8 mouse cellular contexts compared by ENCODE assay signal in genomic region chr3:100162315-100163105, GRCm38 (mm10). TPM values are rescaled to one million over a fixed set of nuclear protein-coding genes. Genes with fewer than 3 reads are reported as not detected.
A peak's percentile ranks its signal among the peaks of the same experiment; 100 is the strongest.
DNase-seq lines count a peak whose midpoint lies in the region; ATAC-seq lines count a peak whose summit lies in the region.

Gene Gdap2, plus strand, starts transcription at chr3:100162381.
Gene Wdr3, minus strand, starts transcription at chr3:100162407.

- peaks cover 33% of the 10 kb centered on the region for H3K36me3 ChIP-seq in heart, embryonic 14.5 days (ENCODE audit: control insufficient read depth, insufficient read depth, low read length)
- peaks cover 26% of the 10 kb centered on the region for H3K36me3 ChIP-seq in liver, embryonic 13.5 days
- H3K36me3 ChIP-seq in stomach, embryonic 16.5 days (ENCODE audit: control insufficient read depth, insufficient read depth, low read length), result peaks cover 9% of the 10 kb centered on the region; the same call in 1 of the 2 replicates

- peak within 1 kb of the TSS; percentile 84 for H3K9ac ChIP-seq in heart, embryonic 14.5 days (ENCODE audit: low read length)
- peak within 1 kb of the TSS; percentile 91 for H3K9ac ChIP-seq in liver, embryonic 13.5 days
- peak within 1 kb of the TSS; percentile 90 for H3K9ac ChIP-seq in stomach, embryonic 16.5 days (ENCODE audit: low read length)

- H3K4me3 ChIP-seq in heart, embryonic 14.5 days (ENCODE audit: control insufficient read depth in 1 of 2, insufficient read depth in 1 of 2, low read depth in 1 of 2, low read length in 2 of 2), result peak within 1 kb of the TSS; percentile 84 to 90
- H3K4me3 ChIP-seq in liver, embryonic 13.5 days (replicated peaks), result peak within 1 kb of the TSS; percentile 88
- H3K4me3 ChIP-seq in stomach, embryonic 16.5 days (replicated peaks; ENCODE audit: low read length), result peak within 1 kb of the TSS; percentile 88

- DNase-seq in c-Kit-negative CD71-positive TER-119-positive erythroid progenitor cells, embryonic 14.5 days (ENCODE audit: low read depth, low spot score), result peak; percentile 88
- DNase-seq in fibroblast of lung, adult 2 months (ENCODE audit: low read depth), result peak; percentile 77
- DNase-seq in kidney, postnatal 14 days, result peak; percentile 95
- DNase-seq in liver, embryonic 13.5 days, result peak; percentile 89
- DNase-seq in neural tube, embryonic 10.5 days (ENCODE audit: extremely low spot score, low spot score), result peak; percentile 94

- no peaks in the 10 kb centered on the region for H3K9me3 ChIP-seq in heart, embryonic 14.5 days (ENCODE audit: control insufficient read depth, low read length)
- no peaks in the 10 kb centered on the region for H3K9me3 ChIP-seq in liver, embryonic 13.5 days (replicated peaks)
- H3K9me3 ChIP-seq in stomach, embryonic 16.5 days (replicated peaks; ENCODE audit: control insufficient read depth, low read length), result no peaks in the 10 kb centered on the region

- H3K27ac ChIP-seq in heart, embryonic 14.5 days (replicated peaks in 1 of 2; ENCODE audit: control insufficient read depth in 1 of 2, insufficient read depth in 1 of 2, low read depth in 2 of 2, low read length in 2 of 2), result peak within 1 kb of the TSS; percentile 84 to 88
- peak within 1 kb of the TSS; percentile 95 for H3K27ac ChIP-seq in liver, embryonic 13.5 days
- peak within 1 kb of the TSS; percentile 90 for H3K27ac ChIP-seq in stomach, embryonic 16.5 days (ENCODE audit: low read length)

- peak within 1 kb of the TSS; percentile 88 for H3K4me2 ChIP-seq in heart, embryonic 14.5 days (ENCODE audit: low read length)
- H3K4me2 ChIP-seq in liver, embryonic 13.5 days, result peak within 1 kb of the TSS; percentile 86
- peak within 1 kb of the TSS; percentile 79 for H3K4me2 ChIP-seq in stomach, embryonic 16.5 days (ENCODE audit: low read depth, low read length)

- whole genome bisulfite sequencing in heart, embryonic 14.5 days, result under 1% methylated on average over 54 of the region's 55 CpGs
- 2% methylated on average over 54 of the region's 55 CpGs for WGBS in liver, embryonic 13.5 days (ENCODE audit: insufficient replicate concordance)
- WGBS in stomach, embryonic 16.5 days, result under 1% methylated on average over 55 of the region's 55 CpGs

- H3K4me1 ChIP-seq in heart, embryonic 14.5 days (ENCODE audit: control insufficient read depth in 2 of 2, insufficient read depth in 2 of 2, low read length in 2 of 2), result peaks cover 2 to 8% of the 10 kb centered on the region in 2 experiments; a peak in 1 of 4 replicates
- peaks cover 49% of the 10 kb centered on the region for H3K4me1 ChIP-seq in liver, embryonic 13.5 days (replicated peaks)
- H3K4me1 ChIP-seq in stomach, embryonic 16.5 days (ENCODE audit: control insufficient read depth, insufficient read depth, low read length), result peaks cover 10% of the 10 kb centered on the region

- no peaks in the 10 kb centered on the region for H3K27me3 ChIP-seq in heart, embryonic 14.5 days (ENCODE audit: control insufficient read depth, insufficient read depth, low read length)
- H3K27me3 ChIP-seq in liver, embryonic 13.5 days, result no peaks in the 10 kb centered on the region
- no peaks in the 10 kb centered on the region for H3K27me3 ChIP-seq in stomach, embryonic 16.5 days (ENCODE audit: control insufficient read depth, insufficient read depth, low read length)

- peak; percentile 98 for ATAC-seq in CD4-positive, CD25-positive, alpha-beta regulatory T cell, adult 4 months
- ATAC-seq in heart, embryonic 14.5 days (ENCODE audit: insufficient number of reproducible peaks, insufficient read depth, low FRiP score, low read depth), result peak; percentile 95
- peak; percentile 98 for ATAC-seq in liver, embryonic 13.5 days (ENCODE audit: low read depth)
- peak; percentile 96 for ATAC-seq in stomach, embryonic 16.5 days (ENCODE audit: insufficient read depth, low FRiP score)

RNA-seq across cellular contexts. Expression of gene Gdap2, which starts in this region (rescaled TPM):
- 10 to 100 TPM; 26.9 to 30.4 TPM for polyA plus RNA-seq in CD4-positive, CD25-positive, alpha-beta regulatory T cell, adult 4 months (2017; shearing (Covaris generic))
- polyA plus RNA-seq in heart, embryonic 14.5 days (2014; fragmentation: Nextera tagmentation; extraction: Ambion mirVana), result 19.1 and 19.5 TPM in 2 replicates
- polyA plus RNA-seq in liver, embryonic 13.5 days (2015; fragmentation: Nextera tagmentation; extraction: Ambion mirVana), result 18.5 and 21.1 TPM in 2 replicates
- polyA plus RNA-seq in stomach, embryonic 16.5 days (2015; fragmentation: Nextera tagmentation; extraction: Ambion mirVana), result 26.9 and 30.0 TPM in 2 replicates

RNA-seq across cellular contexts. Expression of gene Wdr3, which starts in this region (rescaled TPM):
- polyA plus RNA-seq in CD4-positive, CD25-positive, alpha-beta regulatory T cell, adult 4 months (2017; shearing (Covaris generic)), result 10 to 100 TPM; 37.2 to 61.4 TPM
- polyA plus RNA-seq in heart, embryonic 14.5 days (2014; fragmentation: Nextera tagmentation; extraction: Ambion mirVana), result 20.5 and 23.5 TPM in 2 replicates
- polyA plus RNA-seq in liver, embryonic 13.5 days (2015; fragmentation: Nextera tagmentation; extraction: Ambion mirVana), result 35.2 and 40.3 TPM in 2 replicates
- polyA plus RNA-seq in stomach, embryonic 16.5 days (2015; fragmentation: Nextera tagmentation; extraction: Ambion mirVana), result 43.6 and 46.0 TPM in 2 replicates

Comparison
In these comparisons a context has a peak if more than half of its experiments do, and no peak if none do; other contexts are left out.
1. Peak in every context shown above with its lines: DNase-seq, ATAC-seq, H3K4me3 ChIP-seq and H3K27ac ChIP-seq.